In the genomic region with DNA sequence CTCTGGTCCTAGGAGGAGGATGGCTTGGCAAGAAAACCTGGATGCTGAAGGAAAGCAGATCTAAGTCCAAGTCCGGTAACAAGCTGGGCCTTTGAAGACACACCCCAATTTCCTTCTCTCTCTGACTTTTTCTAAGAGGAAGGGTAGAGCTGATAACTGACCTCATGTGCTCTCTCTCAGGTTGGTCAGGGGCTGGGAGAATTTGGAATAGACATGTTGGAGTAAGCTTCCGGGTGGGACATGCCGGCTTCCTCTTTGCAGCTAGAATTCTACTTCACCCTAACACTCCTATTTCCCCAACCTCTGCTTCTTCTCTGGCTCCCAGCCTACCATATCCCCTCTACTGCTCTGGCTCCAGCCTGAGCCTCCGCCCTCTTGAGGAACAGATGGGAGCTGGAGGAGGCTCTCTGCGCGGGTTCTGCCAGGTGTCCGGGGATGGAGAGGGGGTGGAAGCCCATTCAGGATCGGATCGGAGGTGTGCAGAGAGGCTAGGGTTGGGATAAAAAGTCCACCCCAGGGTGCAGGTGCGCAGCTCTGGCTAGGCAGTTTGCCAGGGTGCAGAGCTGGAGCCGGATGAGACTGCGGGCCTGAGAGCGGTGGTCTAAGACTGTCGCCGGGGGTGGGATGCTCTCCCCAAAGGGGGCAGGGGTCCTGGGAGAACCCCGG, we compare ENCODE assay signal across 8 mouse cellular contexts. TPM values are rescaled to one million over a fixed set of nuclear protein-coding genes. Genes with fewer than 3 reads are reported as not detected.
DNase-seq lines count a peak whose midpoint lies in the region; ATAC-seq and TF ChIP-seq lines count a peak whose summit lies in the region.

No protein-coding gene starts in this region.

- H3K27me3 ChIP-seq in spleen, adult 2 months (ENCODE audit: control insufficient read depth, insufficient read depth, low read length), result no peaks in the 10 kb centered on the region
- no peaks in the 10 kb centered on the region for H3K27me3 ChIP-seq in kidney, postnatal 0 days (ENCODE audit: insufficient read depth, low read length)
- H3K27me3 ChIP-seq in liver, embryonic 13.5 days, result 0 out of 2 replicates have a peak, but pooled peaks cover 3% of the 10 kb centered on the region
- no peaks in the 10 kb centered on the region for H3K27me3 ChIP-seq in neural tube, embryonic 15.5 days (replicated peaks)

- TF ChIP-seq CTCF in spleen, adult 2 months (IDR thresholded peaks at IDR 0.05; ENCODE audit: extremely low read depth, insufficient read depth, insufficient read length, insufficient replicate concordance), result no peak
- no peak; the same call in 1 of the 2 replicates for TF ChIP-seq CTCF in kidney, postnatal 0 days (IDR thresholded peaks at IDR 0.05; ENCODE audit: low read depth)

- peak overlapping the region; percentile 89 for H3K27ac ChIP-seq in spleen, adult 2 months (ENCODE audit: insufficient read depth, low read length)
- peak overlapping the region; percentile 85 for H3K27ac ChIP-seq in kidney, postnatal 0 days
- peak overlapping the region; percentile 74 for H3K27ac ChIP-seq in liver, embryonic 13.5 days
- peak overlapping the region; percentile 89 for H3K27ac ChIP-seq in neural tube, embryonic 15.5 days (replicated peaks)

- peaks cover 6% of the 10 kb centered on the region; the same call in 1 of the 2 replicates for H3K4me1 ChIP-seq in spleen, adult 2 months (ENCODE audit: control insufficient read depth, insufficient read depth, insufficient read length)
- peaks cover 14% of the 10 kb centered on the region; the same call in 1 of the 2 replicates for H3K4me1 ChIP-seq in kidney, postnatal 0 days (replicated peaks; ENCODE audit: insufficient read depth, low read length)
- H3K4me1 ChIP-seq in liver, embryonic 13.5 days (replicated peaks), result peaks cover 36% of the 10 kb centered on the region
- H3K4me1 ChIP-seq in neural tube, embryonic 15.5 days, result peaks cover 37% of the 10 kb centered on the region

- TF ChIP-seq POLR2A in spleen, adult 2 months (IDR thresholded peaks at IDR 0.05; ENCODE audit: low read depth, low read length), result no peak

- H3K9ac ChIP-seq in kidney, postnatal 0 days (ENCODE audit: low read depth, low read length), result peak overlapping the region; percentile 71
- H3K9ac ChIP-seq in liver, embryonic 13.5 days, result peak overlapping the region; percentile 87
- peak overlapping the region; percentile 90 for H3K9ac ChIP-seq in neural tube, embryonic 15.5 days (replicated peaks)

- peak overlapping the region; percentile 90 for H3K4me3 ChIP-seq in spleen, adult 2 months (ENCODE audit: extremely low read depth, insufficient read depth, insufficient read length)
- H3K4me3 ChIP-seq in kidney, postnatal 0 days (replicated peaks; ENCODE audit: low read depth, low read length), result peak overlapping the region; percentile 70
- H3K4me3 ChIP-seq in liver, embryonic 13.5 days (replicated peaks), result peak overlapping the region; percentile 81
- peak overlapping the region; percentile 85 for H3K4me3 ChIP-seq in neural tube, embryonic 15.5 days (replicated peaks)

- DNase-seq in spleen, adult 2 months (ENCODE audit: low read depth in 1 of 2, low spot score in 2 of 2), result no peak
- no peak for DNase-seq in spleen, adult 18-20 months
- DNase-seq in cerebellum, adult 9-10 months, result peak; percentile 81
- DNase-seq in frontal cortex, postnatal 36 days (ENCODE audit: low spot score in 2 of 2), result peak; percentile 69 to 75
- DNase-seq in kidney, postnatal 0 days (ENCODE audit: low spot score), result peak; percentile 63
- DNase-seq in liver, embryonic 13.5 days, result no peak
- DNase-seq in thymus, postnatal 36 days, result no peak

- 6% methylated on average over 16 of the region's 16 CpGs for WGBS in spleen, adult 2 months
- WGBS in kidney, postnatal 0 days, result 2% methylated on average over 16 of the region's 16 CpGs
- WGBS in liver, embryonic 13.5 days (ENCODE audit: insufficient replicate concordance), result 2% methylated on average over 16 of the region's 16 CpGs
- WGBS in neural tube, embryonic 15.5 days, result 3% methylated on average over 16 of the region's 16 CpGs

- no peaks in the 10 kb centered on the region for H3K9me3 ChIP-seq in kidney, postnatal 0 days (replicated peaks; ENCODE audit: low read length)
- no peaks in the 10 kb centered on the region for H3K9me3 ChIP-seq in liver, embryonic 13.5 days (replicated peaks)
- H3K9me3 ChIP-seq in neural tube, embryonic 15.5 days (replicated peaks), result no peaks in the 10 kb centered on the region

- H3K36me3 ChIP-seq in spleen, adult 2 months (ENCODE audit: control insufficient read depth, insufficient read depth, low read length), result peaks cover 9% of the 10 kb centered on the region
- H3K36me3 ChIP-seq in kidney, postnatal 0 days (ENCODE audit: insufficient read depth, low read length), result peaks cover 20% of the 10 kb centered on the region
- peaks cover 18% of the 10 kb centered on the region for H3K36me3 ChIP-seq in liver, embryonic 13.5 days
- peaks cover 32% of the 10 kb centered on the region for H3K36me3 ChIP-seq in neural tube, embryonic 15.5 days

- peak overlapping the region; percentile 75 for H3K4me2 ChIP-seq in kidney, postnatal 0 days (ENCODE audit: low read length)
- H3K4me2 ChIP-seq in liver, embryonic 13.5 days, result peak overlapping the region; percentile 96
- peak overlapping the region; percentile 87 for H3K4me2 ChIP-seq in neural tube, embryonic 15.5 days

- peak; percentile 46 for ATAC-seq in kidney, postnatal 0 days (replicated peaks; ENCODE audit: low FRiP score, low read depth)
- ATAC-seq in liver, embryonic 13.5 days (ENCODE audit: low read depth), result peak; percentile 29
- ATAC-seq in neural tube, embryonic 15.5 days (ENCODE audit: low FRiP score), result peak; percentile 62; the same call in 1 of the 2 replicates

RNA-seq across cellular contexts. Expression of gene Camta2, which starts 0.9 kb away (rescaled TPM):
- 36.6 and 38.8 TPM in 2 replicates for polyA plus RNA-seq in spleen, adult 2 months (2012; rRNA removed)
- polyA plus RNA-seq in kidney, postnatal 0 days (2015; fragmentation: Nextera tagmentation; extraction: Ambion mirVana), result 9.2 and 9.4 TPM in 2 replicates
- polyA plus RNA-seq in liver, embryonic 13.5 days (2015; fragmentation: Nextera tagmentation; extraction: Ambion mirVana), result 2.8 and 3.6 TPM in 2 replicates
- polyA plus RNA-seq in neural tube, embryonic 15.5 days (2015; fragmentation: Nextera tagmentation; extraction: Ambion mirVana), result 25.6 and 29.0 TPM in 2 replicates

RNA-seq across cellular contexts. Expression of gene Inca1, which starts 12.9 kb away (rescaled TPM):
- polyA plus RNA-seq in spleen, adult 2 months (2012; rRNA removed), result 0.70 and 0.76 TPM in 2 replicates
- polyA plus RNA-seq in kidney, postnatal 0 days (2015; fragmentation: Nextera tagmentation; extraction: Ambion mirVana), result 2.3 and 3.0 TPM in 2 replicates
- 1.2 and 1.3 TPM in 2 replicates for polyA plus RNA-seq in liver, embryonic 13.5 days (2015; fragmentation: Nextera tagmentation; extraction: Ambion mirVana)
- polyA plus RNA-seq in neural tube, embryonic 15.5 days (2015; fragmentation: Nextera tagmentation; extraction: Ambion mirVana), result 1.2 and 1.4 TPM in 2 replicates

RNA-seq across cellular contexts. Expression of gene Kif1c, which starts 13.3 kb away (rescaled TPM):
- 17.5 and 19.5 TPM in 2 replicates for polyA plus RNA-seq in spleen, adult 2 months (2012; rRNA removed)
- 3.5 and 3.6 TPM in 2 replicates for polyA plus RNA-seq in kidney, postnatal 0 days (2015; fragmentation: Nextera tagmentation; extraction: Ambion mirVana)
- 0.58 and 0.73 TPM in 2 replicates for polyA plus RNA-seq in liver, embryonic 13.5 days (2015; fragmentation: Nextera tagmentation; extraction: Ambion mirVana)
- 1.6 and 1.7 TPM in 2 replicates for polyA plus RNA-seq in neural tube, embryonic 15.5 days (2015; fragmentation: Nextera tagmentation; extraction: Ambion mirVana)

RNA-seq across cellular contexts. Expression of gene Spag7, which starts 17.8 kb away (rescaled TPM):
- 20.0 and 20.2 TPM in 2 replicates for polyA plus RNA-seq in spleen, adult 2 months (2012; rRNA removed)
- polyA plus RNA-seq in kidney, postnatal 0 days (2015; fragmentation: Nextera tagmentation; extraction: Ambion mirVana), result 91.5 and 102 TPM in 2 replicates
- polyA plus RNA-seq in liver, embryonic 13.5 days (2015; fragmentation: Nextera tagmentation; extraction: Ambion mirVana), result 69.2 and 72.4 TPM in 2 replicates
- polyA plus RNA-seq in neural tube, embryonic 15.5 days (2015; fragmentation: Nextera tagmentation; extraction: Ambion mirVana), result 159 and 165 TPM in 2 replicates

RNA-seq across cellular contexts. Expression of gene Eno3, which starts 30.0 kb away (rescaled TPM):
- 15.3 and 20.0 TPM in 2 replicates for polyA plus RNA-seq in spleen, adult 2 months (2012; rRNA removed)
- polyA plus RNA-seq in kidney, postnatal 0 days (2015; fragmentation: Nextera tagmentation; extraction: Ambion mirVana), result 9.7 and 10.0 TPM in 2 replicates
- polyA plus RNA-seq in liver, embryonic 13.5 days (2015; fragmentation: Nextera tagmentation; extraction: Ambion mirVana), result 5.5 and 6.7 TPM in 2 replicates
- 12.6 and 17.5 TPM in 2 replicates for polyA plus RNA-seq in neural tube, embryonic 15.5 days (2015; fragmentation: Nextera tagmentation; extraction: Ambion mirVana)

Comparison
In these comparisons a context has a peak if more than half of its experiments do, and no peak if none do; other contexts are left out.
1. DNase-seq: peak in cerebellum, adult 9-10 months (single experiment), frontal cortex, postnatal 36 days (2 of 2) and kidney, postnatal 0 days (single experiment); none in spleen, adult 2 months (0 of 2), spleen, adult 18-20 months (0 of 2), liver, embryonic 13.5 days (single experiment) and thymus, postnatal 36 days (0 of 2).
2. Peak in every context shown above with its lines, with median percentiles within 50 percentile points of each other: H3K27ac ChIP-seq, H3K4me3 ChIP-seq, ATAC-seq, H3K4me2 ChIP-seq and H3K9ac ChIP-seq.